Mouse (Mus musculus): ENCODE results near the gene Sqor. TPM values are rescaled to one million over a fixed set of nuclear protein-coding genes. Genes with fewer than 3 reads are reported as not detected.

The Sqor gene
- polyA plus RNA-seq, 1 experiment from 2014 or later: 11.4 TPM

DNA sequence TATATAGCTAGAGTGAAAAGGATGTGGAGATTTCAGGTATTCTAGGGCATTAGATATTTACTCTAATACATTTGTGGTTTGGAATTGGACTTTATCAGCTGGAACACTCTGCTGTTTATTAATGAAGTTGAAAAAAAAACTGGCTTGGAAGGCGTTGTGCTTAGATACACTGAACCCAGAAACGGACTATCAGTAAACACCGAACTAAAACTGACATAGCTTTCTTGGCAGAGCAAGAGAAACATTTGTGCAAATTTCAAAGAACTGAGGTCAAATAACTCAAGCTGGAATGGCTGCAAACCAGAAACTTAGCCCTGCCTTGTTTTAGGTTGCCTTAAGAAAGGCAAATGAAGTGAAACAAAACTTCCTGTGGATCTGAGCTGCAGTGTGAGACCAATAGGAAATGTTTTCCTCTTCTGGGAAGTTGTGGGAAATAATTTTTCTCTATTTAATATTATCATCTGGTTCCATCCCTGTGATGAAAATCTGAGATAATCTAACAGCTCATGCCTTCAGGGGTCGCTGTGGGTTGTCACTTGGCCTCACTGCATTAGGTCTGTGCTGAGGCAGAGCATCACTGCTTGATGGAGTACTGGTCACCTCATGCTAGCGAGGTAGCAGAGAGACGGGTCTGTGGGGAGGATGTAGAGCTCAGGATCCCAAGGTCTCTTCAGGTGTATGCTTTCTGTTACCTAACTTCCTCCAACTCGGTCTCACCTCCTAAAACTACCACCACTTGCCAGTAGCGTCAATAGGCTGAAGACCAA is 16.7 kb downstream of the Sqor start:
- ChIA-PET POLR2A (no interaction called here), CTCF (interaction anchor here (1.1 to 1.2 kb wide), 2 partner anchors 9 to 44 kb away, joined by 3 to 4 read pairs; no protein-coding TSS in a partner anchor)
- H3K27me3 ChIP-seq: no peaks in the 10 kb centered on the region
- ATAC-seq (no peak), DNase-seq (ENCODE audit: low read depth, low spot score) (no peak)
- in situ Hi-C loops (cut with MboI; ENCODE audit: low pct_unique_long_range_greater_than_20kb): no loop called here
- no peak for TF ChIP-seq CTCF (IDR thresholded peaks at IDR 0.05)

DNA sequence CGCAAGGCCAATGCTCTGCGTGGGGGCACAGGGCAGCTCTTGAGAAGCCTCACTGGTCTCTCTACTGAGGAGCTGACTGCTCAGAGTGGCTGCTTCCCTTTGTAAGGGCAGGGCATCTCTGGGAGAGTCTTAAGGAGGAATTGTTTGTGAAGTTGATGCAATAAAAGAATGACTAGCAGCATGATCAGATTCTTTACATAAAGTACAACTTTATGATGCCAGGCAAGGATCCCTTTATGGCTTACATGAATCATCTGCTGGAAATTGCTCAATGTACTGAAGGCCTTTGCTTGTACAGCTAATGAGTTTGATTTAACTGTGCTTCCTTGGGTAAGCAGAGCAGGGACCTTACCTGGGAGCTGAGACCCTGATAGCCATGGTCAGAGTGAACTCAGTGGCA is 18.7 kb downstream of the Sqor start:
- H3K27me3 ChIP-seq: no peaks in the 10 kb centered on the region
- ChIA-PET CTCF (no interaction called here), POLR2A (no interaction called here)
- DNase-seq (ENCODE audit: low read depth, low spot score) (no peak), ATAC-seq (peak; percentile 39)
- in situ Hi-C loops (cut with MboI; ENCODE audit: low pct_unique_long_range_greater_than_20kb): no loop called here
- no peak for TF ChIP-seq CTCF (IDR thresholded peaks at IDR 0.05)

DNA sequence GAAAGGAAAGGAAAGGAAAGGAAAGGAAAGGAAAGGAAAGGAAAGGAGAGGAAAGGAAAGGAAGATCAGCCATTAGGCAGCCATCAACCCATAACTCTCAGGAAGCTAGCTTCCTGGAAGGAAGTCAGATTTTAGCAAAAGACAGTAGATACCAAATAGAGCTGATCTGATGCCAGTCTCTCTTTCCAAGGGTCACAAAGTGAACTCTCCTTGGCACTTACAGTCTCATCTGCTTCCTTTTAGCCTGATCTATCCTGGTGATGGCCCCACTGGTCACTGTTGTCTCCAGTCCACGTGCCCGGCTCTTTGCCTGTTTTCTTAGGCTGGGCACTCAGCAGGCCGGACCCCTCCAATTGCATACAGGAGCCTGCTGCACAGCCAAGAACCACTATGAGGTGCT is 19.7 kb downstream of the Sqor start:
- H3K27me3 ChIP-seq: no peaks in the 10 kb centered on the region
- DNase-seq (ENCODE audit: low read depth, low spot score): no peak
- ATAC-seq: no peak
- in situ Hi-C loops (cut with MboI; ENCODE audit: low pct_unique_long_range_greater_than_20kb): no loop called here
- ChIA-PET CTCF (no interaction called here), POLR2A (no interaction called here)
- TF ChIP-seq CTCF (IDR thresholded peaks at IDR 0.05): no peak

DNA sequence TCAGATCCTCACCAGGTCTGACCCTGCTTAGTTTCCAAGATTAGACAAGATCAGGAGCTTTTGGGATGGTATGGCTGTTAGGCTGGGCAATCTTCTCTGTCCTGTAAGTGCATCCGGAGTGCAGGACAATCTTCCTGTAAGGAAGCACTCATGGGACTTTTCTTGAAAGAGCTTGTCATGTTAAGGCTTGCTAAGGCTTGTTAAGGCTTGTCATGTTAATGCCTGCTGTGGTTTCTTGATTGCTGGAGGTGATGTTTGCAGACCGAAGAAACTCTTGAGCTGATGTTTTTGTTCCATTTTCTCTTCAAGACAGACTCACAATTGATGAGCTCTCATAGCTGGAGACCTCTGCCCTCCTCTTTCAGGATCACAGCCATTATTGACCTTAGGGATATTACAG is 21.1 kb downstream of the Sqor start:
- DNase-seq (ENCODE audit: low read depth, low spot score): no peak
- ChIA-PET POLR2A (no interaction called here), CTCF (no interaction called here)
- ATAC-seq: no peak
- in situ Hi-C loops (cut with MboI; ENCODE audit: low pct_unique_long_range_greater_than_20kb): no loop called here
- TF ChIP-seq CTCF (IDR thresholded peaks at IDR 0.05): no peak
- no peaks in the 10 kb centered on the region for H3K27me3 ChIP-seq

DNA sequence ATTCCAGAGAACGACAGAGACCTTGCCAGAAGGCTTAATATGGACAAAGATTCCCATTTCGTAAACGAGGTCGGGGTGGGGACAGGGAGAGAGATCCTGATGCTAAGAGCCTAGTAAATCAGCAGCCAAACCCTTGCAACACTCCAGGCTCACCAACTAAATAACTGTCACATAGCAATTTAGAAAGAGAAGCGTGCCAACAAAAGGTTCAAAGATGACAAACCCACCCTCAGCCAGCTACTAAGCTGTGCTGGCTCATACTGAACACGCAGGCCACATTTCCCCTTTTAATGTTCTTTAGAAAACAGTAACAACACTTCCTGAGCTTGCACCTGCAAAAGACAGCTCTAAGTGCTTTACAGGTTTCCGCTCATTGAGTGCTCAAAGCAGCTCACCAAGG is 24.3 kb downstream of the Sqor start:
- ATAC-seq: no peak
- ChIA-PET POLR2A (no interaction called here), CTCF (no interaction called here)
- H3K27me3 ChIP-seq: no peaks in the 10 kb centered on the region
- no peak for TF ChIP-seq CTCF (IDR thresholded peaks at IDR 0.05)
- in situ Hi-C loops (cut with MboI; ENCODE audit: low pct_unique_long_range_greater_than_20kb): no loop called here
- DNase-seq (ENCODE audit: low read depth, low spot score): no peak

DNA sequence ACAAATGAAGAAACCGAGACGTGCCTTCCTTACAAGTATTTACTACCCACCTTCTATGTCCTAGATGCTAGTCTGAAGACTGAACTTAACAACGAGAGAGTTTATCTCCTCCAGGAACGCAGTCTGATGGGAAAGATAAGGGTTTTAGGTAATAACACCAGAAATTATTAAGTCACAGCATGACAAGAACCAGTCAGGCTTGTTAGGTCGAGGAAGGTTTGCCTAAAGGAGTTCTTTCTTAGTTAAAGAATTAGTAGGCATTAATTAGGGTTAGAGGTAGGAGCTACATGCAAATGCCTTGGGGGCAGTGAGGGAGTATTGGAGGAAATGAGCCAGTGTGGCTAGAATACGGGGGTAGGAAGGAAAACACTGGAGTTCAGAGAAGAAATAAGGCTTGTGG is 24.7 kb downstream of the Sqor start:
- POLR2A ChIA-PET: no interaction called here
- CTCF ChIA-PET: no interaction called here
- TF ChIP-seq CTCF (IDR thresholded peaks at IDR 0.05): no peak
- in situ Hi-C loops (cut with MboI; ENCODE audit: low pct_unique_long_range_greater_than_20kb): no loop called here
- DNase-seq (ENCODE audit: low read depth, low spot score): no peak
- no peaks in the 10 kb centered on the region for H3K27me3 ChIP-seq
- no peak for ATAC-seq

DNA sequence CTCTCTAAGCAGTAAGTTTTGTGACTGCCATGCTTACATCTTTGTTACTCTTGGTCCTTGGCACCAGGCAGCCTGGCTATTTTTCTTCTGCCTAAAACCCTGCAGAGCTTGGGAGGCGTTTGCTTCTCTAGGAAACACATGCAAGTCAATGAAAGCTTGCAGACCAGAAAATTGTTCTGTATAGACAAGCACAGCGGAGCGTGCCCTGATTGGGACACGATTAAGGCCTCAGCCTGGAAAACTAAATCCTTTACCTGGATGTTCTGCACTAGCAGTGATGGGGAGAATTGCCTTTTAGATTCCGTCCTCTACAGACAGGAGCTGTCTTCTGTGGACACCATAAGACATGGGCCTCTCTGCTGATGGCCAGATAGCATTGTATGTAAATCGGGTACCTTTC is 39.4 kb downstream of the Sqor start:
- in situ Hi-C loops (cut with MboI; ENCODE audit: low pct_unique_long_range_greater_than_20kb): no loop called here
- DNase-seq (ENCODE audit: low read depth, low spot score) (no peak), ATAC-seq (no peak)
- ChIA-PET POLR2A (no interaction called here), CTCF (interaction anchor here (1.4 to 1.6 kb wide), 2 partner anchors 13 to 18 kb away, joined by 3 to 4 read pairs; no protein-coding TSS in a partner anchor)
- no peak for TF ChIP-seq CTCF (IDR thresholded peaks at IDR 0.05)
- no peaks in the 10 kb centered on the region for H3K27me3 ChIP-seq

DNA sequence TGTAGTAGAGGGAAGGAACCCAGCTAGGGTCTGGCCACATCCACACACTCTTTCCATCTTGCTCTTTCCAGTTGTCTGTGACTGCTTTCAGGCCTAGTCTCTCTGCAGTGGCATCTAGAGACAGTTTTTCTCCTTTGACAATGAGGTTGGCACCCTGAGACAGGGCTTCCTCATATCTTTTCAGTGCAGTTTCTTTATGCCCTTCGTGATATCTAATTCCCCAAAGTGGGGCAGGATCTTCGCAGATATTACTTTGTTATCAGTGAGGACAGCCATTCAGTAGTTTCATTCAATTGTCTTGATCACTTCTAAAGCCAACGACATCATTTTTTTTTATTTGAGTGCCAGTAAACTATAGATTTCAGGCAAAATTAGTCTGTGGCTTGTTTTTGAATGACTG is 41.0 kb downstream of the Sqor start:
- TF ChIP-seq CTCF (IDR thresholded peaks at IDR 0.05): no peak
- DNase-seq (ENCODE audit: low read depth, low spot score) (no peak), ATAC-seq (no peak)
- ChIA-PET CTCF (no interaction called here), POLR2A (no interaction called here)
- in situ Hi-C loops (cut with MboI; ENCODE audit: low pct_unique_long_range_greater_than_20kb): no loop called here
- no peaks in the 10 kb centered on the region for H3K27me3 ChIP-seq

DNA sequence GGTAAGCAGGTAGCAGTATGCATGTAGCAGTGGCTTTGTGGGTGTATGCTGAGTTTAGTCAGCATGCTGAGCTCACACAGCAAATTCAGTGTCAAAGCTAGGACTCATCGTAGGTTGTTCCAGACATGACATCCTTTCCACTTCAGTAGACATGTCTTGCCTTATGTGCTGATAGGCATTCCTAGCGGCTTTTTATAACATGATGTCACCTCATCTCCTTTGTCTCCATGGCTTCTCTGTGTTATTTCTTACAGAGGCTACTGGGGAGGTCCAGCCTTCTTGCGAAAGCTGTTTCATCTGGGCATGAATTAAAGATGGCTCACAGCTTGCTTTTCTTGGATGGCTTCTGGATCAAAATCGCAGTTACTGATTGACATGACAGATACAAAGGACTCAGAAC is 44.0 kb downstream of the Sqor start:
- peak; percentile 95 for ATAC-seq
- ChIA-PET CTCF (interaction anchor here (1.8 kb wide), 1 partner anchor 17 kb away, joined by 4 read pairs; no protein-coding TSS in a partner anchor), POLR2A (no interaction called here)
- TF ChIP-seq CTCF (IDR thresholded peaks at IDR 0.05): no peak
- H3K27me3 ChIP-seq: no peaks in the 10 kb centered on the region
- in situ Hi-C loops (cut with MboI; ENCODE audit: low pct_unique_long_range_greater_than_20kb): no loop called here
- DNase-seq (ENCODE audit: low read depth, low spot score): peak; percentile 17

DNA sequence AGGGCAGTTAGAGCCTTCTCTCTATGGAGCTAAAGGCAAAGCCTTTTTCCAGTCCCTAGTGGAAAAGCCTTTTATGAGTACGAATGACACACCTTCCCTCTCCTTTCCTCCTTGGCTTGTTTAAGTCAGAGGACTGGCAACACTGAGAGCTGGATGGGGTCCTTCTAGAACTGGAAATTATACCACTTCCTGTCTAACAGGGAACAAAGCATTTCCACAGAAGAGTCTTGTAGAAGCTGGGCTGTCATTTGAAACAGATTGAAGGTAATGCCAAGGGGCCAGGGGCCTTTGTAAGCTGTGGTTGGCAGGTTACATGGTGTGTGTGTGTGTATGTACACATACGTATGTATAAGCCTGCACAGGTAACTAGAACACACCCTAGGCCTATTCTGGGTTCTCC is 51.9 kb downstream of the Sqor start:
- no peak for TF ChIP-seq CTCF (IDR thresholded peaks at IDR 0.05)
- in situ Hi-C loops (cut with MboI; ENCODE audit: low pct_unique_long_range_greater_than_20kb): no loop called here
- ChIA-PET POLR2A (no interaction called here), CTCF (no interaction called here)
- no peak for ATAC-seq
- no peak for DNase-seq (ENCODE audit: low read depth, low spot score)
- H3K27me3 ChIP-seq: peaks cover under 1% of the 10 kb centered on the region

DNA sequence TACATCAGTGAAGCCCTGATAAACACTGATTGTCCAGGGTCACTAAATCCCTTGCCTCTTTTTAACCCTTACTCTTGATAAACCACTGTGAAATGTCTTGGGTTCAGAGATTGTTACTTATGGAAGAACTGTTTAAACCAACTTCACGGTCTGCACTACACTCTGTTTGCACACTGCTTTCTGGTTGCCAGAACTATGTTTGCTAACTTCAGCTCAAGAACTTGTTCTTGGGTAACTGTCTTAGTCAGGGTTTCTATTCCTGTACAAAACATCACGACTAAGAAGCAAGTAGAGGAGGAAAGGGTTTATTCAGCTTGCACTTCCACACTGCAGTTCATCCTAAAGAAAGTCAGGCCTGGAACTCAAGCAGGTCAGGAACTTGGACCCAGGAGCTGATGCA is 56.2 kb downstream of the Sqor start:
- no peak for ATAC-seq
- DNase-seq (ENCODE audit: low read depth, low spot score): no peak
- no peak for TF ChIP-seq CTCF (IDR thresholded peaks at IDR 0.05)
- CTCF ChIA-PET: interaction anchor here (1.3 kb wide), 1 partner anchor 17 kb away, joined by 4 read pairs; no protein-coding TSS in a partner anchor
- peaks cover 9% of the 10 kb centered on the region for H3K27me3 ChIP-seq
- POLR2A ChIA-PET: no interaction called here
- in situ Hi-C loops (cut with MboI; ENCODE audit: low pct_unique_long_range_greater_than_20kb): no loop called here

Data from Patski (cell line).